Mouse (Mus musculus) forebrain, embryonic 14.5 days (tissue): ENCODE results near the gene Ppard. TPM values are rescaled to one million over a fixed set of nuclear protein-coding genes. Genes with fewer than 3 reads are reported as not detected.
A peak's percentile ranks its signal among the peaks of the same experiment; 100 is the strongest.

Source experiments
- ATAC-seq: fragments of 200-750 bp; cut with Nextera tagmentation; 2 replicates; pipeline ENCODE4 v1.8.0; 2017; ENCODE audit warnings: mild to moderate bottlenecking, moderate library complexity
- DNase-seq: peaks from one replicate; pipeline ENCODE4 v3.0.0-alpha.2; 2015; ENCODE audit warnings: low spot score
- H3K27ac ChIP-seq: fragments of 300-500 bp; sonication (generic); 2 replicates; pipeline ENCODE4 v1.5.1; 2014; ENCODE audit warnings: low read depth, mild to moderate bottlenecking, control low read depth, low read length, moderate library complexity
- H3K27me3 ChIP-seq: fragments of 300-500 bp; sonication (generic); replicated peaks from 2 replicates; pipeline ENCODE4 v1.6.1; 2014; ENCODE audit warnings: low read length, control low read depth, mixed read lengths; ENCODE audit not compliant: control insufficient read depth, insufficient read depth
- H3K36me3 ChIP-seq: fragments of 300-500 bp; sonication (generic); 2 replicates; pipeline ENCODE4 v1.6.1; 2014; ENCODE audit warnings: low read length, control low read depth; ENCODE audit not compliant: control insufficient read depth, insufficient read depth
- H3K4me1 ChIP-seq: fragments of 300-500 bp; sonication (generic); 2 replicates; pipeline ENCODE4 v1.6.1; 2014; ENCODE audit warnings: antibody characterized with exemption, low read length, control low read depth; ENCODE audit not compliant: control insufficient read depth, insufficient read depth
- H3K4me2 ChIP-seq: fragments of 300-500 bp; sonication (generic); 2 replicates; pipeline ENCODE4 v1.6.1; 2014; ENCODE audit warnings: mild to moderate bottlenecking, control low read depth, low read length
- H3K4me3 ChIP-seq: fragments of 300-500 bp; sonication (generic); 2 replicates; pipeline ENCODE4 v1.5.1; 2014; ENCODE audit warnings: low read depth, low read length, control low read depth
- H3K9ac ChIP-seq: fragments of 300-500 bp; sonication (generic); 2 replicates; pipeline ENCODE4 v1.6.1; 2014; ENCODE audit warnings: mild to moderate bottlenecking, low read length, control low read depth, moderate library complexity
- H3K9me3 ChIP-seq: fragments of 300-500 bp; sonication (generic); replicated peaks from 2 replicates; pipeline ENCODE4 v1.6.1; 2016; ENCODE audit warnings: low read length, control low read depth, mixed read lengths; ENCODE audit not compliant: control insufficient read depth
- WGBS: fragments of 180-500 bp; shearing (Covaris S2); extraction: QIAGEN DNeasy Blood & Tissue Kit; methylation state at CpG from one replicate; pipeline ENCODE4 v1.1.7; 2014; 5-methylcytosine and 5-hydroxymethylcytosine counted together
- polyA plus RNA-seq: library from polyadenylated mRNA; unstranded; fragments of >200 nt; fragmentation: Nextera tagmentation; extraction: Ambion mirVana; gene quantifications from 2 replicates; pipeline ENCODE4 v1.2.1, GENCODE M21; 2014

Gene Ppard
- polyA plus RNA-seq, 1 experiment from 2014 or later: 1.8 TPM

- no peak overlapping the region for H3K27ac ChIP-seq
- no peak for DNase-seq
- H3K36me3 ChIP-seq: no peaks in the 10 kb centered on the region
- no peaks in the 10 kb centered on the region for H3K27me3 ChIP-seq
- no peak for ATAC-seq
- 74% methylated on average over 3 of the region's 3 CpGs for WGBS
- H3K4me2 ChIP-seq: no peak overlapping the region
- H3K4me3 ChIP-seq: no peak overlapping the region
- 0 out of 2 replicates have a peak, but pooled peaks cover 8% of the 10 kb centered on the region for H3K4me1 ChIP-seq
- H3K9ac ChIP-seq: no peak overlapping the region
- H3K9me3 ChIP-seq: no peaks in the 10 kb centered on the region
Measured at GRCm38 (mm10) chr17:28310831-28311230, 78.3 kb downstream of the Ppard start.

GRCm38 (mm10) chr17:28311366-28312132, 79.0 kb downstream of the Ppard start:
- H3K36me3 ChIP-seq: peaks cover 6% of the 10 kb centered on the region
- H3K27me3 ChIP-seq: no peaks in the 10 kb centered on the region
- no peak overlapping the region for H3K4me2 ChIP-seq
- no peak for DNase-seq
- no peak overlapping the region for H3K27ac ChIP-seq
- 0 out of 2 replicates have a peak, but pooled peaks cover 8% of the 10 kb centered on the region for H3K4me1 ChIP-seq
- no peaks in the 10 kb centered on the region for H3K9me3 ChIP-seq
- 78% methylated on average over 5 of the region's 5 CpGs for WGBS
- no peak overlapping the region for H3K4me3 ChIP-seq
- H3K9ac ChIP-seq: no peak overlapping the region
- no peak for ATAC-seq

GRCm38 (mm10) chr17:28312232-28313211, 80.0 kb downstream of the Ppard start:
- peak overlapping the region; percentile 33; the same call in 1 of the 2 replicates for H3K27ac ChIP-seq
- 28% methylated on average over 17 of the region's 17 CpGs for WGBS

GRCm38 (mm10) chr17:28313212-28313879, 80.8 kb downstream of the Ppard start, which contains the start of gene Fance:
Gene Fance, plus strand, starts transcription at chr17:28313519.
- H3K27me3 ChIP-seq: no peaks in the 10 kb centered on the region
- ATAC-seq: peak; percentile 98
- peak; percentile 99 for DNase-seq
- peak within 1 kb of the TSS; percentile 88 for H3K27ac ChIP-seq
- H3K36me3 ChIP-seq: peaks cover 21% of the 10 kb centered on the region
- H3K9ac ChIP-seq: peak within 1 kb of the TSS; percentile 82
- peak within 1 kb of the TSS; percentile 80 for H3K4me2 ChIP-seq
- no peaks in the 10 kb centered on the region for H3K9me3 ChIP-seq
- WGBS: under 1% methylated on average over 68 of the region's 69 CpGs
- 0 out of 2 replicates have a peak, but pooled peaks cover 8% of the 10 kb centered on the region for H3K4me1 ChIP-seq
- H3K4me3 ChIP-seq: peak within 1 kb of the TSS; percentile 75

More at GRCm38 (mm10) chr17:28312232-28313211, 80.0 kb downstream of the Ppard start:
- peak overlapping the region; percentile 44 for H3K4me2 ChIP-seq
- H3K4me1 ChIP-seq: 0 out of 2 replicates have a peak, but pooled peaks cover 8% of the 10 kb centered on the region
- DNase-seq (no peak), ATAC-seq (no peak; the same call in 1 of the 2 replicates)
- H3K27me3 ChIP-seq: no peaks in the 10 kb centered on the region
- H3K36me3 ChIP-seq: peaks cover 16% of the 10 kb centered on the region
- no peaks in the 10 kb centered on the region for H3K9me3 ChIP-seq
- peak overlapping the region; percentile 25; the same call in 1 of the 2 replicates for H3K9ac ChIP-seq
- H3K4me3 ChIP-seq: peak overlapping the region; percentile 75

- DNase-seq (peak; percentile 52), ATAC-seq (peak; percentile 41)
- 2% methylated on average over 11 of the region's 11 CpGs for WGBS
- H3K4me1 ChIP-seq: 0 out of 2 replicates have a peak, but pooled peaks cover 8% of the 10 kb centered on the region
- H3K27me3 ChIP-seq: no peaks in the 10 kb centered on the region
- peaks cover 24% of the 10 kb centered on the region for H3K36me3 ChIP-seq
- peak overlapping the region; percentile 80 for H3K4me2 ChIP-seq
- H3K9ac ChIP-seq: peak overlapping the region; percentile 82
- H3K9me3 ChIP-seq: no peaks in the 10 kb centered on the region
- peak overlapping the region; percentile 88 for H3K27ac ChIP-seq
- H3K4me3 ChIP-seq: peak overlapping the region; percentile 75
Measured at GRCm38 (mm10) chr17:28313880-28314225, 81.4 kb downstream of the Ppard start.

GRCm38 (mm10) chr17:28315611-28316160, 83.2 kb downstream of the Ppard start:
- H3K36me3 ChIP-seq: peaks cover 32% of the 10 kb centered on the region
- DNase-seq (no peak), ATAC-seq (no peak)
- WGBS: 82% methylated on average over 20 of the region's 20 CpGs
- H3K27me3 ChIP-seq: no peaks in the 10 kb centered on the region
- no peak overlapping the region for H3K4me3 ChIP-seq
- H3K27ac ChIP-seq: no peak overlapping the region
- H3K4me1 ChIP-seq: 0 out of 2 replicates have a peak, but pooled peaks cover 8% of the 10 kb centered on the region
- H3K9ac ChIP-seq: no peak overlapping the region
- H3K4me2 ChIP-seq: no peak overlapping the region
- H3K9me3 ChIP-seq: no peaks in the 10 kb centered on the region

- Histone ChIP-seq H3K9ac (no peak overlapping the region), H3K27ac (no peak overlapping the region), H3K4me1 (0 out of 2 replicates have a peak, but pooled peaks cover 8% of the 10 kb centered on the region), H3K4me3 (no peak overlapping the region), H3K4me2 (no peak overlapping the region), H3K27me3 (no peaks in the 10 kb centered on the region), H3K36me3 (peaks cover 35% of the 10 kb centered on the region), H3K9me3 (no peaks in the 10 kb centered on the region)
- ATAC-seq: no peak
- 89% methylated on average over 9 of the region's 9 CpGs for WGBS
- DNase-seq: no peak
Measured at GRCm38 (mm10) chr17:28316476-28316875, 84.0 kb downstream of the Ppard start.

GRCm38 (mm10) chr17:28317091-28317490, 84.6 kb downstream of the Ppard start:
- WGBS: 57% methylated on average over 8 of the region's 8 CpGs
- H3K4me3 ChIP-seq: no peak overlapping the region
- H3K27me3 ChIP-seq: no peaks in the 10 kb centered on the region
- no peak for DNase-seq
- no peaks in the 10 kb centered on the region for H3K9me3 ChIP-seq
- H3K4me2 ChIP-seq: no peak overlapping the region
- H3K9ac ChIP-seq: no peak overlapping the region
- H3K36me3 ChIP-seq: peaks cover 35% of the 10 kb centered on the region
- H3K27ac ChIP-seq: no peak overlapping the region
- 0 out of 2 replicates have a peak, but pooled peaks cover 8% of the 10 kb centered on the region for H3K4me1 ChIP-seq
- no peak for ATAC-seq
